Mouse (Mus musculus) E14TG2a.4 (cell line): ENCODE measurements around the gene Bst2.

Source experiments
- CTCF ChIP-seq: conservative IDR thresholded peaks from 2 replicates; pipeline ENCODE4 v1.5.1; 2014; ENCODE audit warnings: low read length
- NANOG ChIP-seq: IDR thresholded peaks from 2 replicates; pipeline ENCODE4 v1.6.1; 2014; ENCODE audit warnings: borderline replicate concordance, low read length, mixed read lengths
- POU5F1 ChIP-seq: IDR thresholded peaks from 2 replicates; pipeline ENCODE4 v1.6.1; 2014; ENCODE audit warnings: low read length, borderline replicate concordance

DNA sequence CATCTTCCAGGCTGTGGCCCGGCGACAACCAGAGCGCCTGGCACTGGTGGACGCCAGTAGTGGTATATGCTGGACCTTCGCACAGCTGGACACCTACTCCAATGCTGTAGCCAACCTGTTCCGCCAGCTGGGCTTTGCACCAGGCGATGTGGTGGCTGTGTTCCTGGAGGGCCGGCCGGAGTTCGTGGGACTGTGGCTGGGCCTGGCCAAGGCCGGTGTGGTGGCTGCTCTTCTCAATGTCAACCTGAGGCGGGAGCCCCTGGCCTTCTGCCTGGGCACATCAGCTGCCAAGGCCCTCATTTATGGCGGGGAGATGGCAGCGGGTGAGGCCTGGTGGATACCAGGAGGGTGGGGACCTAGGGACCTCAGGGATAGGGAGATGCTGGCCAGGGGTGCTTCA lies 42.2 kb upstream of the Bst2 start:
- TF ChIP-seq CTCF (no peak), POU5F1 (no peak), NANOG (no peak)
